Mouse (Mus musculus) stomach, postnatal 0 days (tissue): ENCODE measurements at regions not wholly inside any gene's neighbourhood (a gene's known extent, or its start where the extent isn't known, plus 50 kb on each side); places are given as distances from the start of the nearest gene placed in this dataset.

ENCODE experiments used
- CTCF ChIP-seq: IDR thresholded peaks from 2 replicates; pipeline ENCODE4 v1.5.1; 2016; ENCODE audit warnings: antibody characterized with exemption, low read depth, mild to moderate bottlenecking, moderate library complexity
- EP300 ChIP-seq: optimal IDR thresholded peaks from 2 replicates; pipeline ENCODE3; 2016; ENCODE audit warnings: antibody characterized with exemption

DNA sequence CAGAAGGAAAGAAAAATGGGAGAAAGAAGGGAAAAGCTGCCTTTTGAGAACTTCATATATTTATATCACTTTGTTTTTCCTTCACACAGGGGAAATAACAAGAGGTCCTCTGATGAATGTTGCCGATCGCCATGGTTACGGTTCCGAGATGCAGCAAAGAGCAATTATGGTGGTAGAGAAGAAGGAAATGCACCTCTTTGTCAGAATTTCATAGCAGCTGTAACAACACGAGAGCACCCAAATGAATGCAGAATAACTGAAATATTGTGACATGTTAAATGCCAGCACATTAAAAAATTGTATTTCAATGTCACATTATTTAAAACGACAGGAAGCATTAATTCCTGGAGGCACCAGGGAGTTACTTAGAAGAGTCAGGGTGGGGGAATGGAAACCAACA is 279.4 kb downstream of the Mctp2 start:
- no peak for TF ChIP-seq CTCF
- TF ChIP-seq EP300 = no peak
